In the genomic region with DNA sequence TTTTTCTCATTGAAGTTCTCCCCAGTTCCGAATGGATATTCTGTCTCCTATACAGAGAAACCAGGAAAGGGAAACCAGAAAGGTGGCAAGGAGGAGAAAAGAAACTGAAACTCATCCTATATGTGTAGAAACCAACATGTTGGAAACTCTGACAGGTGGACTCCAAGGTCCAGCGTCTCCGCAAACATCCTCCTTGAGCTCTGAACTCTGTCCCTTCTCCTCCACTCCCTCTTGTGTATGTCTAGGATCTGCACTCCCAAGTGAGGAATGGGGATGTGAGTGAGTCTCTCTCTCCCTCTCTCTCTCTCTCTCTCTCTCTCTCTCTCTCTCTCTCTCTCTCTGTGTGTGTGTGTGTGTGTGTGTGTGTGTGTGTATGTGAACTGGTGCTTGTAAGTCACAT, we compare ENCODE assay signal across 21 mouse cellular contexts. TPM values are rescaled to one million over a fixed set of nuclear protein-coding genes. Genes with fewer than 3 reads are reported as not detected.
DNase-seq lines count a peak whose midpoint lies in the region; ATAC-seq lines count a peak whose summit lies in the region.
"Had no signal": no experiment of that assay in that cellular context is flagged by ENCODE, and none has a peak within 500 bp of the region (broad histone marks: within the 10 kb centered on the region; RNA-seq: fewer than 3 reads in every experiment).

No protein-coding gene starts in this region.

- H3K9me3 ChIP-seq in heart, embryonic 11.5 days (replicated peaks; ENCODE audit: control insufficient read depth, low read length) = no peaks in the 10 kb centered on the region
- H3K9me3 ChIP-seq in midbrain, embryonic 11.5 days (ENCODE audit: control insufficient read depth, low read length) = no peaks in the 10 kb centered on the region
- H3K9me3 ChIP-seq in midbrain, embryonic 13.5 days = no peaks in the 10 kb centered on the region
- H3K9me3 ChIP-seq: forebrain, embryonic 15.5 days; hindbrain, embryonic 12.5 days had no signal

- 0 out of 2 replicates have a peak overlapping the region, but pooled peaks have one; percentile 14 for H3K4me2 ChIP-seq in heart, embryonic 11.5 days
- H3K4me2 ChIP-seq in midbrain, embryonic 11.5 days = no peak overlapping the region
- H3K4me2 ChIP-seq in midbrain, embryonic 13.5 days (replicated peaks) = no peak overlapping the region
- H3K4me2 ChIP-seq: forebrain, embryonic 15.5 days; hindbrain, embryonic 12.5 days had no signal

- no peaks in the 10 kb centered on the region for H3K27me3 ChIP-seq in heart, embryonic 11.5 days (ENCODE audit: control insufficient read depth, insufficient read depth, low read length)
- no peaks in the 10 kb centered on the region for H3K27me3 ChIP-seq in midbrain, embryonic 11.5 days (ENCODE audit: control insufficient read depth, insufficient read depth, low read length)
- no peaks in the 10 kb centered on the region for H3K27me3 ChIP-seq in midbrain, embryonic 13.5 days
- H3K27me3 ChIP-seq: forebrain, embryonic 15.5 days; hindbrain, embryonic 12.5 days had no signal

- DNase-seq in heart, adult 9 months (ENCODE audit: low spot score in 2 of 2) = no peak
- peak; percentile 37 for DNase-seq in midbrain, embryonic 11.5 days (ENCODE audit: low spot score, missing footprints)
- DNase-seq in urinary bladder, postnatal 10 days (ENCODE audit: low spot score) = no peak
- no peak for DNase-seq in retina, postnatal 1 day
- DNase-seq: adrenal gland, postnatal 36 days; cerebellum, adult 18-20 months; kidney, adult 9 months; kidney, postnatal 25 days; left cerebral cortex, postnatal 4 days; lung, embryonic 14.5 days; lung, postnatal 4 days; midbrain, embryonic 14.5 days; spleen, adult 18-20 months; thymus, postnatal 36 days had no signal

- H3K79me2 ChIP-seq in macrophage (ENCODE audit: inconsistent target) = no peaks in the 10 kb centered on the region

- H3K27ac ChIP-seq in heart, embryonic 11.5 days (ENCODE audit: low read depth, low read length) = peak overlapping the region; percentile 94
- no peak overlapping the region for H3K27ac ChIP-seq in midbrain, embryonic 11.5 days (ENCODE audit: low read depth, low read length)
- no peak overlapping the region for H3K27ac ChIP-seq in midbrain, embryonic 13.5 days
- H3K27ac ChIP-seq in macrophage = peak overlapping the region; percentile 69
- H3K27ac ChIP-seq: forebrain, embryonic 15.5 days; hindbrain, embryonic 12.5 days had no signal

- H3K36me3 ChIP-seq in heart, embryonic 11.5 days (ENCODE audit: control insufficient read depth, insufficient read depth, low read length) = no peaks in the 10 kb centered on the region
- H3K36me3 ChIP-seq in midbrain, embryonic 11.5 days (ENCODE audit: control insufficient read depth, insufficient read depth, low read length) = no peaks in the 10 kb centered on the region
- H3K36me3 ChIP-seq in midbrain, embryonic 13.5 days = no peaks in the 10 kb centered on the region
- no peaks in the 10 kb centered on the region for H3K36me3 ChIP-seq in macrophage (ENCODE audit: inconsistent target)
- H3K36me3 ChIP-seq: forebrain, embryonic 15.5 days; hindbrain, embryonic 12.5 days had no signal

- no peak for ATAC-seq in heart, embryonic 11.5 days (replicated peaks; ENCODE audit: insufficient number of reproducible peaks, low FRiP score, low TSS enrichment)
- no peak for ATAC-seq in midbrain, embryonic 11.5 days (ENCODE audit: low FRiP score)
- no peak for ATAC-seq in midbrain, embryonic 13.5 days
- ATAC-seq: forebrain, embryonic 15.5 days had no signal

- H3K9ac ChIP-seq in heart, embryonic 11.5 days (ENCODE audit: low read depth, low read length) = no peak overlapping the region
- H3K9ac ChIP-seq in midbrain, embryonic 11.5 days (ENCODE audit: low read length) = no peak overlapping the region
- no peak overlapping the region for H3K9ac ChIP-seq in midbrain, embryonic 13.5 days (replicated peaks)
- H3K9ac ChIP-seq: forebrain, embryonic 15.5 days; hindbrain, embryonic 12.5 days; lung, embryonic 14.5 days had no signal

- 54% methylated on average over 3 of the region's 3 CpGs for WGBS in heart, embryonic 11.5 days (ENCODE audit: insufficient replicate concordance)
- 92% methylated on average over 3 of the region's 3 CpGs for WGBS in midbrain, embryonic 11.5 days
- 86% methylated on average over 3 of the region's 3 CpGs for WGBS in midbrain, embryonic 13.5 days
- 58% methylated on average over 3 of the region's 3 CpGs for WGBS in macrophage (ENCODE audit: missing documents)

- H3K4me1 ChIP-seq in heart, embryonic 11.5 days (ENCODE audit: control insufficient read depth, insufficient read depth, low read length) = peaks cover 25% of the 10 kb centered on the region
- H3K4me1 ChIP-seq in midbrain, embryonic 11.5 days (ENCODE audit: control insufficient read depth, insufficient read depth, low read length) = no peaks in the 10 kb centered on the region
- no peaks in the 10 kb centered on the region for H3K4me1 ChIP-seq in midbrain, embryonic 13.5 days (replicated peaks)
- H3K4me1 ChIP-seq: forebrain, embryonic 15.5 days; hindbrain, embryonic 12.5 days had no signal

- no peak overlapping the region for H3K4me3 ChIP-seq in heart, embryonic 11.5 days (ENCODE audit: low read depth, low read length)
- H3K4me3 ChIP-seq in midbrain, embryonic 11.5 days (ENCODE audit: low read depth, low read length) = no peak overlapping the region
- no peak overlapping the region for H3K4me3 ChIP-seq in midbrain, embryonic 13.5 days (replicated peaks)
- no peak overlapping the region for H3K4me3 ChIP-seq in macrophage (ENCODE audit: inconsistent target)
- H3K4me3 ChIP-seq: erythroblast, embryonic 14.5 days; forebrain, embryonic 15.5 days; hindbrain, embryonic 12.5 days had no signal

RNA-seq across cellular contexts. Expression of a gene that starts 6.8 kb away (rescaled TPM):
- 157 and 186 TPM in 2 replicates for polyA plus RNA-seq in heart, embryonic 11.5 days (2014; fragmentation: Nextera tagmentation; extraction: Ambion mirVana)
- polyA plus RNA-seq in midbrain, embryonic 11.5 days (2014; fragmentation: Nextera tagmentation; extraction: Ambion mirVana) = 38.5 and 40.4 TPM in 2 replicates
- polyA plus RNA-seq in midbrain, embryonic 13.5 days (2015; fragmentation: Nextera tagmentation; extraction: Ambion mirVana) = 26.9 and 27.6 TPM in 2 replicates
- total RNA-seq in macrophage (2018; cell fraction: chromatin; rRNA removed) = 10 to 100 TPM in 1 of 26 experiments, 1 to 10 TPM in 22, under 1 TPM in 3; 0.52 to 16.9 (median 3.1) TPM
- 1 to 10 TPM in 25 of 26 experiments, under 1 TPM in 1; 0.91 to 7.8 (median 2.5) TPM for total RNA-seq in macrophage (2018; cell fraction: cytosol; rRNA removed)
- 10 to 100 TPM in 1 of 26 experiments, 1 to 10 TPM in 25; 1.2 to 11.2 (median 2.5) TPM for total RNA-seq in macrophage (2018; cell fraction: nucleus; rRNA removed)
- polyA plus RNA-seq in macrophage (2018) = 3.0 to 11.6 TPM (median 7.2 TPM) in 3 replicates

RNA-seq across cellular contexts. Expression of a gene that starts 18.6 kb away (rescaled TPM):
- 1.7 TPM in 2 replicates for polyA plus RNA-seq in heart, embryonic 11.5 days (2014; fragmentation: Nextera tagmentation; extraction: Ambion mirVana)
- polyA plus RNA-seq in midbrain, embryonic 11.5 days (2014; fragmentation: Nextera tagmentation; extraction: Ambion mirVana) = 0.25 and 0.45 TPM in 2 replicates
- 0.26 and 0.36 TPM in 2 replicates for polyA plus RNA-seq in midbrain, embryonic 13.5 days (2015; fragmentation: Nextera tagmentation; extraction: Ambion mirVana)
- 1,000 to 10,000 TPM in 9 of 26 experiments, 100 to 1,000 TPM in 17; 129 to 1,692 (median 585) TPM for total RNA-seq in macrophage (2018; cell fraction: chromatin; rRNA removed)
- 100 to 1,000 TPM in 9 of 26 experiments, 10 to 100 TPM in 17; 19.8 to 165 (median 49.5) TPM for total RNA-seq in macrophage (2018; cell fraction: cytosol; rRNA removed)
- total RNA-seq in macrophage (2018; cell fraction: nucleus; rRNA removed) = 100 to 1,000 TPM in 25 of 26 experiments, 10 to 100 TPM in 1; 98.7 to 875 (median 314) TPM
- polyA plus RNA-seq in macrophage (2018) = 12.5 to 33.9 TPM (median 19.5 TPM) in 3 replicates
- polyA plus RNA-seq: C2C12; erythroblast, embryonic 14.5 days had no signal

Comparison
In these comparisons a context has a peak if more than half of its experiments do, and no peak if none do; other contexts are left out.
1. H3K27ac ChIP-seq: peak in heart, embryonic 11.5 days (single experiment) and macrophage (single experiment); none in midbrain, embryonic 11.5 days (single experiment) and midbrain, embryonic 13.5 days (single experiment).